Mouse (Mus musculus) cortical plate, adult 2 months (tissue): ENCODE data around the gene Stxbp3.

Source experiments
- CTCF ChIP-seq: fragments of 200-500 bp; IDR thresholded peaks from 2 replicates; pipeline ENCODE4 v1.5.1; 2011; ENCODE audit warnings: mild to moderate bottlenecking, control low read depth, low read length; ENCODE audit not compliant: insufficient read depth; ENCODE audit errors: extremely low read depth
- POLR2A ChIP-seq: fragments of 200-500 bp; IDR thresholded peaks from 2 replicates; pipeline ENCODE4 v1.6.1; 2011; ENCODE audit warnings: mild to moderate bottlenecking, low read length, control low read depth; ENCODE audit not compliant: insufficient read depth; ENCODE audit errors: extremely low read depth

GRCm38 (mm10) chr3:108870631-108871030, 30.3 kb upstream of the Stxbp3 start:
- no peak for TF ChIP-seq CTCF
- no peak for TF ChIP-seq POLR2A
